Mouse (Mus musculus) lung, embryonic 16.5 days (tissue): Measurements from ENCODE around the gene Psmb6. TPM values are rescaled to one million over a fixed set of nuclear protein-coding genes. Genes with fewer than 3 reads are reported as not detected.
A peak's percentile ranks its signal among the peaks of the same experiment; 100 is the strongest.
"Not testable (repeated sequence)": the region's sequence is repeated elsewhere in the genome, so short reads cannot be mapped to it uniquely, and the experiment has no call there.

Source experiments
- ATAC-seq: fragments of 200-750 bp; cut with Nextera tagmentation; 2 replicates; pipeline ENCODE4 v1.8.0; 2017; ENCODE audit warnings: low read depth, mild to moderate bottlenecking, moderate library complexity
- H3K27ac ChIP-seq: fragments of 300-500 bp; sonication (generic); 2 replicates; pipeline ENCODE4 v1.5.1; 2014; ENCODE audit warnings: mild to moderate bottlenecking, control low read depth, low read length
- H3K27me3 ChIP-seq: fragments of 300-500 bp; sonication (generic); 2 replicates; pipeline ENCODE4 v1.6.1; 2014; ENCODE audit warnings: low read depth, low read length, mixed read lengths; ENCODE audit not compliant: control insufficient read depth, insufficient read depth
- H3K36me3 ChIP-seq: fragments of 300-500 bp; sonication (generic); 2 replicates; pipeline ENCODE4 v1.6.1; 2014; ENCODE audit warnings: low read length; ENCODE audit not compliant: control insufficient read depth, insufficient read depth
- H3K4me1 ChIP-seq: fragments of 300-500 bp; sonication (generic); replicated peaks from 2 replicates; pipeline ENCODE4 v1.6.1; 2014; ENCODE audit warnings: low read length, mixed read lengths; ENCODE audit not compliant: control insufficient read depth, insufficient read depth
- H3K4me2 ChIP-seq: fragments of 300-500 bp; sonication (generic); 2 replicates; pipeline ENCODE4 v1.6.1; 2014; ENCODE audit warnings: low read depth, low read length, control low read depth
- H3K4me3 ChIP-seq: fragments of 300-500 bp; sonication (generic); 2 replicates; pipeline ENCODE4 v1.5.1; 2014; ENCODE audit warnings: mild to moderate bottlenecking, low read length, control low read depth
- H3K9ac ChIP-seq: fragments of 300-500 bp; sonication (generic); 2 replicates; pipeline ENCODE4 v1.6.1; 2014; ENCODE audit warnings: low read length, control low read depth
- H3K9me3 ChIP-seq: fragments of 300-500 bp; sonication (generic); 2 replicates; pipeline ENCODE4 v1.6.1; 2016; ENCODE audit warnings: low read length; ENCODE audit not compliant: control insufficient read depth
- WGBS: fragments of 180-500 bp; shearing (Covaris S2); extraction: QIAGEN DNeasy Blood & Tissue Kit; methylation state at CpG from one replicate; pipeline ENCODE4 v1.1.7; 2014; 5-methylcytosine and 5-hydroxymethylcytosine counted together
- polyA plus RNA-seq: library from polyadenylated mRNA; unstranded; fragments of >200 nt; fragmentation: Nextera tagmentation; extraction: Ambion mirVana; gene quantifications from 2 replicates; pipeline ENCODE4 v1.2.1, GENCODE M21; 2015

Psmb6 gene
- polyA plus RNA-seq, 1 experiment from 2014 or later = 711 TPM

DNA sequence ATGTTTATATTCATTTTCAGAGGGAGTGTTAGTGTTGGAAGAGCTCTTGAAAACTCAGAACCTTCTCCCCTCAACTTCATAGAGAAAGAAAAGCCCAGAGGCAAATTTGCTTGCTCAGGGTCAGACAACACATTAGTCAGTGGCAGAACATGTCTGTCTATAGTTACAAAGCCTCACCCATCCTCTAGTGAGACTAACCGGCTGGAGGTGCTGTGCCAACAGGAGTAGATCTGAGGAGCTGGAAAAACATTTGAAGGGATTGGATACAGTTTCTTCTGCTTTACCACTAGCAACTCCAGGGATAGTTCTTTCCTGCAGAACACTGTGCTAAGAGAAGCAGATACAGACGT is 36.7 kb downstream of the Psmb6 start:
- Histone ChIP-seq H3K4me3 (peak overlapping the region; percentile 79), H3K27me3 (no peaks in the 10 kb centered on the region), H3K4me1 (peaks cover 21% of the 10 kb centered on the region), H3K9ac (peak overlapping the region; percentile 82), H3K27ac (peak overlapping the region; percentile 75), H3K9me3 (no peaks in the 10 kb centered on the region), H3K4me2 (peak overlapping the region; percentile 79), H3K36me3 (no peaks in the 10 kb centered on the region)
- peak; percentile 1; the same call in 1 of the 2 replicates for ATAC-seq
- WGBS = 0% methylated on average over 2 of the region's 2 CpGs

- Histone ChIP-seq H3K36me3 (no peaks in the 10 kb centered on the region), H3K27ac (peak within 1 kb of the TSS; percentile 75), H3K4me2 (peak within 1 kb of the TSS; percentile 79), H3K9ac (peak within 1 kb of the TSS; percentile 82), H3K27me3 (no peaks in the 10 kb centered on the region), H3K9me3 (no peaks in the 10 kb centered on the region), H3K4me3 (peak within 1 kb of the TSS; percentile 79), H3K4me1 (peaks cover 21% of the 10 kb centered on the region)
- WGBS = under 1% methylated on average over 49 of the region's 57 CpGs
- peak; percentile 93 for ATAC-seq
Measured at GRCm38 (mm10) chr11:70562287-70562994, 37.3 kb downstream of the Psmb6 start, which contains the start of gene Mink1. Gene Mink1, plus strand, starts transcription at chr11:70562881.

DNA sequence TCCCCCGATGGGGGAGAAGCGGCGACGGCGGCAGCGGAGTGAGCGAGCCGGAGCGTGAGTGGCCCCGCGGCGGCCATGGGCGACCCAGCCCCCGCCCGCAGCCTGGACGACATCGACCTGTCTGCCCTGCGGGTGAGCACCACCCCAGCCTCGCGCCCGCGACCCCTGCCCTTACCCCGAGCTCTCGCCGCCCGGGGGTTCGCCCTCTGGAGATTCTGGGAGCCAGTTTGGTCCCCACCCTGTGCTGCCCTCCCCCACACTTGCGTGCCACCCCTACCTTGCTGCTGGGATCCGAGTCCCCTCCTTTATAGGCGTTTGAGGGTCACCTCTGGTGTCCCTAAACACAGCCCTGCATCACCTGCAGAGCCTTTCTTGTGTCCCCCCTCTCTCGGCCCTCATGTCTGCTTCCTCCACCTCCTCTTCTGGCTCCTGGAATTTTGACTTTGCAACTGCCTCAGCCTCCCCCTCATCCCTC is 37.9 kb downstream of the Psmb6 start:
- peak; percentile 29 for ATAC-seq

GRCm38 (mm10) chr11:70563470-70564275 is 38.5 kb downstream of the Psmb6 start:
- Histone ChIP-seq H3K4me2 (peak overlapping the region; percentile 79), H3K9me3 (no peaks in the 10 kb centered on the region), H3K4me1 (peaks cover 21% of the 10 kb centered on the region), H3K4me3 (peak overlapping the region; percentile 79), H3K27me3 (no peaks in the 10 kb centered on the region), H3K9ac (peak overlapping the region; percentile 82), H3K27ac (peak overlapping the region; percentile 75), H3K36me3 (no peaks in the 10 kb centered on the region)
- ATAC-seq = peak; percentile 41
- WGBS = 3% methylated on average over 25 of the region's 25 CpGs

More for the DNA sequence above, 37.9 kb downstream of the Psmb6 start:
- Histone ChIP-seq H3K9me3 (no peaks in the 10 kb centered on the region), H3K9ac (peak overlapping the region; percentile 82), H3K36me3 (no peaks in the 10 kb centered on the region), H3K4me2 (peak overlapping the region; percentile 79), H3K4me1 (peaks cover 21% of the 10 kb centered on the region), H3K27me3 (no peaks in the 10 kb centered on the region), H3K4me3 (peak overlapping the region; percentile 79), H3K27ac (peak overlapping the region; percentile 75)
- under 1% methylated on average over 13 of the region's 31 CpGs for WGBS

GRCm38 (mm10) chr11:70564276-70564873 is 39.2 kb downstream of the Psmb6 start:
- Histone ChIP-seq H3K4me3 (peak overlapping the region; percentile 79), H3K36me3 (no peaks in the 10 kb centered on the region), H3K9me3 (no peaks in the 10 kb centered on the region), H3K27ac (peak overlapping the region; percentile 75), H3K27me3 (no peaks in the 10 kb centered on the region), H3K9ac (peak overlapping the region; percentile 82), H3K4me2 (peak overlapping the region; percentile 79), H3K4me1 (peaks cover 21% of the 10 kb centered on the region)
- ATAC-seq = no peak
- 22% methylated on average over 4 of the region's 4 CpGs for WGBS

GRCm38 (mm10) chr11:70566586-70566985 is 41.4 kb downstream of the Psmb6 start:
- H3K4me2 ChIP-seq = no peak overlapping the region
- 69% methylated on average over 7 of the region's 7 CpGs for WGBS
- no peak overlapping the region for H3K4me3 ChIP-seq
- ATAC-seq = no peak
- H3K36me3 ChIP-seq = no peaks in the 10 kb centered on the region
- no peaks in the 10 kb centered on the region for H3K9me3 ChIP-seq
- H3K27me3 ChIP-seq = no peaks in the 10 kb centered on the region
- no peak overlapping the region for H3K9ac ChIP-seq
- no peak overlapping the region for H3K27ac ChIP-seq
- H3K4me1 ChIP-seq = peaks cover 21% of the 10 kb centered on the region

- WGBS = 57% methylated on average over 1 of the region's 1 CpGs
- H3K4me2 ChIP-seq, H3K9me3 ChIP-seq, H3K36me3 ChIP-seq, H3K27ac ChIP-seq, H3K4me1 ChIP-seq, H3K4me3 ChIP-seq, ATAC-seq, H3K9ac ChIP-seq, H3K27me3 ChIP-seq: not testable (repeated sequence)
Measured at GRCm38 (mm10) chr11:70570614-70571013, 45.4 kb downstream of the Psmb6 start.

- H3K4me3 ChIP-seq = no peak overlapping the region
- H3K27ac ChIP-seq = no peak overlapping the region
- no peak overlapping the region for H3K9ac ChIP-seq
- 79% methylated on average over 1 of the region's 1 CpGs for whole genome bisulfite sequencing
- ATAC-seq = no peak
- no peaks in the 10 kb centered on the region for H3K36me3 ChIP-seq
- H3K4me1 ChIP-seq = peaks cover 3% of the 10 kb centered on the region; the same call in 1 of the 2 replicates
- H3K9me3 ChIP-seq = no peaks in the 10 kb centered on the region
- no peak overlapping the region for H3K4me2 ChIP-seq
- no peaks in the 10 kb centered on the region for H3K27me3 ChIP-seq
Measured at GRCm38 (mm10) chr11:70571641-70572040, 46.5 kb downstream of the Psmb6 start.
